Mouse (Mus musculus) CH12.LX (cell line): ENCODE data around the gene Gstm1. TPM values are rescaled to one million over a fixed set of nuclear protein-coding genes. Genes with fewer than 3 reads are reported as not detected.
"Not testable (repeated sequence)": the region's sequence is repeated elsewhere in the genome, so short reads cannot be mapped to it uniquely, and the experiment has no call there.

Experiments
- DNase-seq: peaks from one replicate; pipeline ENCODE4 v3.0.0-alpha.2; 2013; ENCODE audit errors: extremely low read depth
- H3K27ac ChIP-seq: 2 replicates; pipeline ENCODE4 v1.5.1; 2012; ENCODE audit warnings: low read depth, mild to moderate bottlenecking, control low read depth, moderate library complexity; ENCODE audit not compliant: insufficient read depth
- H3K27me3 ChIP-seq: replicated peaks from 2 replicates; pipeline ENCODE3; 2012; ENCODE audit warnings: inconsistent platforms
- H3K36me3 ChIP-seq, 2 experiments: replicated peaks in 1 of 2; 2 replicates each; pipeline versions ENCODE3 to v1.6.1; 2012; ENCODE audit warnings: inconsistent platforms in 1 of 2, low read length in 1 of 2, mild to moderate bottlenecking in 1 of 2, mixed read lengths in 1 of 2, moderate library complexity in 1 of 2; ENCODE audit not compliant: control insufficient read depth in 1 of 2, insufficient read depth in 1 of 2
- H3K4me1 ChIP-seq, 2 experiments: 2 replicates each; pipeline ENCODE4 v1.6.1; 2012; ENCODE audit warnings: inconsistent platforms in 1 of 2, moderate library complexity in 1 of 2; ENCODE audit not compliant: insufficient read depth in 2 of 2, control insufficient read depth in 1 of 2
- H3K4me2 ChIP-seq: 2 replicates; pipeline ENCODE4 v1.6.1; 2012; ENCODE audit warnings: low read depth, mild to moderate bottlenecking, control low read depth; ENCODE audit not compliant: poor library complexity, insufficient read depth, severe bottlenecking
- H3K4me3 ChIP-seq, 3 experiments: fragments of 150-350 bp in 1 of 3; sonication (generic) in 1 of 3; replicated peaks in 1 of 3; 2 replicates each; pipeline versions ENCODE3 to v1.5.1; 2011 to 2012; ENCODE audit warnings: low read depth in 2 of 3, low read length in 2 of 3, mild to moderate bottlenecking in 2 of 3, moderate library complexity in 2 of 3, control low read depth in 1 of 3, improper control_type of control experiment in 1 of 3, inconsistent platforms in 1 of 3, mixed read lengths in 1 of 3; ENCODE audit not compliant: poor library complexity in 1 of 3
- H3K79me2 ChIP-seq: replicated peaks from 2 replicates; pipeline ENCODE4 v1.6.1; 2012; ENCODE audit warnings: mild to moderate bottlenecking, moderate library complexity; ENCODE audit not compliant: control insufficient read depth, poor library complexity, insufficient read depth, severe bottlenecking; ENCODE audit errors: extremely low read depth
- H3K9ac ChIP-seq: 2 replicates; pipeline ENCODE4 v1.6.1; 2012; ENCODE audit warnings: low read depth, mild to moderate bottlenecking, control low read depth, moderate library complexity; ENCODE audit not compliant: insufficient read depth
- H3K9me3 ChIP-seq: replicated peaks from 2 replicates; pipeline ENCODE3; 2012; ENCODE audit warnings: low read length, inconsistent platforms, mixed read lengths
- BHLHE40 ChIP-seq: IDR thresholded peaks from 2 replicates; pipeline ENCODE4 v1.6.1; 2011; ENCODE audit warnings: mild to moderate bottlenecking, low read depth, low read length, improper control_type of control experiment
- CHD2 ChIP-seq: IDR thresholded peaks from 2 replicates; pipeline ENCODE4 v1.6.1; 2011; ENCODE audit warnings: low read length, improper control_type of control experiment
- CTCF ChIP-seq, 2 experiments: IDR thresholded peaks in 1 of 2; conservative IDR thresholded peaks in 1 of 2; 2 replicates each; pipeline ENCODE4 v1.5.1; 2011 to 2012; ENCODE audit warnings: low read depth in 2 of 2, low read length in 2 of 2, improper control_type of control experiment in 1 of 2, inconsistent platforms in 1 of 2, mild to moderate bottlenecking in 1 of 2, moderate library complexity in 1 of 2
- E2F4 ChIP-seq: IDR thresholded peaks from 2 replicates; pipeline ENCODE4 v1.6.1; 2011; ENCODE audit warnings: low read depth, low read length, improper control_type of control experiment; ENCODE audit not compliant: insufficient replicate concordance
- EP300 ChIP-seq: IDR thresholded peaks from 2 replicates; pipeline ENCODE4 v1.6.1; 2011; ENCODE audit warnings: low read length, improper control_type of control experiment
- ETS1 ChIP-seq: conservative IDR thresholded peaks from 2 replicates; pipeline ENCODE4 v1.6.1; 2012; ENCODE audit warnings: low read depth, mild to moderate bottlenecking, inconsistent platforms, low read length, improper control_type of control experiment, moderate library complexity
- IRF4 ChIP-seq: IDR thresholded peaks from 2 replicates; pipeline ENCODE4 v1.6.1; 2014; ENCODE audit warnings: low read depth, mild to moderate bottlenecking, inconsistent platforms, low read length, improper control_type of control experiment
- JUND ChIP-seq: conservative IDR thresholded peaks from 2 replicates; pipeline ENCODE4 v1.6.1; 2011; ENCODE audit warnings: low read depth, low read length, improper control_type of control experiment
- MAFK ChIP-seq: IDR thresholded peaks from 2 replicates; pipeline ENCODE4 v1.6.1; 2011; ENCODE audit warnings: low read length, improper control_type of control experiment; ENCODE audit not compliant: insufficient replicate concordance
- MAX ChIP-seq: IDR thresholded peaks from 2 replicates; pipeline ENCODE4 v1.6.1; 2011; ENCODE audit warnings: low read length, improper control_type of control experiment
- MAZ ChIP-seq: IDR thresholded peaks from 2 replicates; pipeline ENCODE4 v1.6.1; 2012; ENCODE audit warnings: low read depth, mild to moderate bottlenecking, inconsistent platforms, low read length, improper control_type of control experiment, moderate library complexity
- MYC ChIP-seq: IDR thresholded peaks from 2 replicates; pipeline ENCODE4 v1.6.1; 2011; ENCODE audit warnings: low read depth, mild to moderate bottlenecking, improper control_type of control experiment, low read length
- NRF1 ChIP-seq: IDR thresholded peaks from 2 replicates; pipeline ENCODE4 v1.6.1; 2014; ENCODE audit warnings: low read depth, mild to moderate bottlenecking, inconsistent platforms, low read length, improper control_type of control experiment, moderate library complexity
- PAX5 ChIP-seq: IDR thresholded peaks from 2 replicates; pipeline ENCODE4 v1.6.1; 2012; ENCODE audit warnings: low read length, inconsistent platforms, mixed read lengths
- POLR2A ChIP-seq: IDR thresholded peaks from 2 replicates; pipeline ENCODE4 v1.6.1; 2011; ENCODE audit warnings: low read depth, mild to moderate bottlenecking, improper control_type of control experiment, low read length
- POLR2AphosphoS2 ChIP-seq: IDR thresholded peaks from 2 replicates; pipeline ENCODE4 v1.6.1; 2011; ENCODE audit warnings: low read depth, low read length, improper control_type of control experiment
- RAD21 ChIP-seq: IDR thresholded peaks from 2 replicates; pipeline ENCODE4 v1.6.1; 2011; ENCODE audit warnings: low read depth, mild to moderate bottlenecking, low read length, improper control_type of control experiment, moderate library complexity
- UBTF ChIP-seq: IDR thresholded peaks from 2 replicates; pipeline ENCODE4 v1.6.1; 2012; ENCODE audit warnings: low read depth, mild to moderate bottlenecking, inconsistent platforms, low read length, improper control_type of control experiment, moderate library complexity
- USF1 ChIP-seq: IDR thresholded peaks from 2 replicates; pipeline ENCODE4 v1.6.1; 2014; ENCODE audit warnings: low read depth, mild to moderate bottlenecking, inconsistent platforms, low read length, improper control_type of control experiment
- ZMIZ1 ChIP-seq: IDR thresholded peaks from 2 replicates; pipeline ENCODE4 v1.6.1; 2012; ENCODE audit warnings: low read depth, mild to moderate bottlenecking, inconsistent platforms, low read length, improper control_type of control experiment
- ZNF384 ChIP-seq: IDR thresholded peaks from 2 replicates; pipeline ENCODE4 v1.6.1; 2012; ENCODE audit warnings: low read depth, low read length, improper control_type of control experiment, inconsistent platforms
- dilution Hi-C: fragments of 300-500 bp; cut with MboI; formaldehyde crosslinking; loops from 2 replicates; pipeline ENCODE4 v1.14.3; 2020; ENCODE audit warnings: low sequenced_read_pairs; ENCODE audit not compliant: extremely low pct_unique_long_range_greater_than_20kb, extremely low pct_ligation_motif_present
- in situ Hi-C: fragments of 300-500 bp; cut with MboI; formaldehyde crosslinking; loops from 3 replicates; pipeline ENCODE4 v1.14.3; 2019; ENCODE audit warnings: low sequenced_read_pairs, low pct_ligation_motif_present, low pct_unique_long_range_greater_than_20kb, mixed read lengths
- polyA plus RNA-seq: library from polyadenylated mRNA; unstranded; fragments of >175 nt; gene quantifications from 2 replicates; pipeline ENCODE4 v1.2.1, GENCODE M21; 2012; ENCODE audit warnings: low read depth; ENCODE audit not compliant: insufficient read length
- total RNA-seq, 2 experiments: library from RNA; depleted of rRNA; stranded (reverse); fragments of 300-350 nt in 1 of 2; fragments of >200 nt in 1 of 2; gene quantifications; 2 replicates each; pipeline ENCODE4 v1.2.3; 2012 to 2014

Gstm1 gene
- total and polyA plus RNA-seq, 3 experiments = 0.25 to 5.4 (median 0.35) TPM

DNA sequence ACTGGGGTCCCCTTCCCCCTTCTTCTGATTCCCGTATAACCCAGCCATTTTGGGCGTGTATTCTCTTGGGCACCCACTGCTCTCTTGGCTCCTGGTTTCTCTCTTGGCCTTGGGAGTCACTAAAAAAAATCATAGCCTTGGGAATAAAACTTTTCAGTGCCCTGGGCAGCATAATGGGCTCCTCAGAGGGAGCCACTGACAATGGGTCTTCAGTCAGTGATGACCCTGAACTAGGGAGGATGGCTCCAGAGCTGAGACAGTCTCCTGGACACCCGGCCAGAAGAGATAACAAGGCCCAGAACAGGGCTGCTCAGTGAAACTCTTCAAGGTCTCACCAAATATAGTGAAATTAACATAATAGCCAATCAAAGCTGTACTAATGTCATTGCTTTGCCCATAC is 19.2 kb downstream of the Gstm1 start:
- H3K4me2 ChIP-seq = no peak overlapping the region
- H3K4me1 ChIP-seq = peaks cover 0 to 9% of the 10 kb centered on the region in 2 experiments; a peak in 1 of 4 replicates
- dilution Hi-C loops = no loop called here
- no peak overlapping the region for H3K4me3 ChIP-seq
- no peaks in the 10 kb centered on the region for H3K36me3 ChIP-seq
- H3K79me2 ChIP-seq = no peaks in the 10 kb centered on the region; the same call in 1 of the 2 replicates
- DNase-seq = no peak
- H3K9me3 ChIP-seq = peaks cover 9% of the 10 kb centered on the region
- TF ChIP-seq ZNF384 (no peak), MYC (no peak), USF1 (no peak), EP300 (no peak), CHD2 (no peak), UBTF (no peak), NRF1 (no peak), E2F4 (no peak), MAX (no peak), CTCF (conservative IDR thresholded peaks at IDR 0.05 in 1 of 2, IDR thresholded peaks at IDR 0.05 in 1 of 2; ENCODE audit: low read depth in 2 of 2, low read length in 2 of 2) (no peak), MAZ (no peak), IRF4 (no peak), POLR2A (no peak), MAFK (no peak), PAX5 (no peak), ZMIZ1 (no peak), RAD21 (no peak)
- no peaks in the 10 kb centered on the region for H3K27me3 ChIP-seq
- in situ Hi-C loops = no loop called here
- H3K27ac ChIP-seq = no peak overlapping the region
- no peak overlapping the region for H3K9ac ChIP-seq

DNA sequence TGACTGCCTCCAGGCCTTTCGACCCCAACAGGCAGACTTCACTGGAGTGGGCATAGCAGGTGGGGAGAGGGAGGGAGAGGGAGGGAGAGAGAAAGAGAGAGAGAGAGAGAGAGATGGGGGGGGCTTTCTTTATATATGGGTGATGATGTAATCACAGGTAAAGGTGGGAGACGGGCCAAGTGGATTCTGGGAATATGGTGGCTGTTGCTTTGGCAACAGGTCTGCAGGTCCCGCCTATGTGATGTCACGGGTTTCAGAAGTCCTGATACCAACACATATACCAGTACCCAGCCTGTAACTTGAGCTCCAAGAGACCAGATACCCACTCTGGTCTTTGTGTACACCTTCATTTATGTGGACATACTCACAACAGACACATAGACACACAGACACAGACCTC is 21.2 kb downstream of the Gstm1 start:
- Histone ChIP-seq H3K4me1 (peaks cover 0 to 9% of the 10 kb centered on the region in 2 experiments; a peak in 1 of 4 replicates), H3K27me3 (no peaks in the 10 kb centered on the region), H3K9ac (no peak overlapping the region), H3K36me3 (no peaks in the 10 kb centered on the region), H3K79me2 (no peaks in the 10 kb centered on the region; the same call in 1 of the 2 replicates), H3K27ac (no peak overlapping the region), H3K9me3 (peaks cover 9% of the 10 kb centered on the region), H3K4me2 (no peak overlapping the region), H3K4me3 (no peak overlapping the region)
- dilution Hi-C loops (no loop called here), in situ Hi-C loops (no loop called here)
- DNase-seq = no peak
- TF ChIP-seq ZMIZ1 (no peak), IRF4 (no peak), ETS1 (no peak), BHLHE40 (no peak), CTCF (conservative IDR thresholded peaks at IDR 0.05 in 1 of 2, IDR thresholded peaks at IDR 0.05 in 1 of 2; ENCODE audit: low read depth in 2 of 2, low read length in 2 of 2) (no peak), POLR2AphosphoS2 (no peak), JUND (no peak), MAX (no peak), NRF1 (no peak)

DNA sequence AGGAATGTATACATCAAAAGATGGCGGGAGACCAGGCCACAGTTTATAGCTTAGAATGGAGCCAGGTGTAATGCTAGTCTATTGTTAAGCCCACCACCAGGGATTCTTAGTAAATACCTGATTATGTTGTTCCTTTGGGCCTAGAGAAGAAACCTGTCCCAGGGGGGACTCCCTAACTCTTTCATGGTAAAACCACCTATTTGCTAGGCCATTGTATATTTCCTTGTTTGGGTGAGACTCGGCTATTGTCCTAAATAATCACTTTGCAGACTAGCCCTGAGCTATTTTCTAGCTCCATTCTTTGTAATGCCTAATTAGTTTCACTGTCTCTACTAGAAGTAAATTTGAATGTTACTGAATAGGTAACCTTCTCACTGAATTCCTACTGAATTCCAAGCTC is 21.8 kb downstream of the Gstm1 start:
- in situ Hi-C loops, H3K4me2 ChIP-seq: not testable (repeated sequence)

More for the DNA sequence above, 21.8 kb downstream of the Gstm1 start:
- H3K4me1 ChIP-seq, H3K4me3 ChIP-seq, dilution Hi-C loops, H3K9ac ChIP-seq, DNase-seq, H3K79me2 ChIP-seq, H3K9me3 ChIP-seq, H3K27me3 ChIP-seq, H3K27ac ChIP-seq, H3K36me3 ChIP-seq: not testable (repeated sequence)
